Mouse (Mus musculus) fibroblast of lung, adult 2 months (primary cell): ENCODE measurements around the gene Ace.
"Not testable (repeated sequence)": the region's sequence is repeated elsewhere in the genome, so short reads cannot be mapped to it uniquely, and the experiment has no call there.

ENCODE experiments used
- DNase-seq: peaks from one replicate; pipeline ENCODE4 v3.0.0-alpha.2; 2011; ENCODE audit warnings: low read depth

Ace gene

GRCm38 (mm10) chr11:106000062-106000461 lies 32.3 kb downstream of the Ace start:
- DNase-seq, result no peak

GRCm38 (mm10) chr11:106001718-106002117 lies 34.0 kb downstream of the Ace start:
- DNase-seq, result no peak

DNA sequence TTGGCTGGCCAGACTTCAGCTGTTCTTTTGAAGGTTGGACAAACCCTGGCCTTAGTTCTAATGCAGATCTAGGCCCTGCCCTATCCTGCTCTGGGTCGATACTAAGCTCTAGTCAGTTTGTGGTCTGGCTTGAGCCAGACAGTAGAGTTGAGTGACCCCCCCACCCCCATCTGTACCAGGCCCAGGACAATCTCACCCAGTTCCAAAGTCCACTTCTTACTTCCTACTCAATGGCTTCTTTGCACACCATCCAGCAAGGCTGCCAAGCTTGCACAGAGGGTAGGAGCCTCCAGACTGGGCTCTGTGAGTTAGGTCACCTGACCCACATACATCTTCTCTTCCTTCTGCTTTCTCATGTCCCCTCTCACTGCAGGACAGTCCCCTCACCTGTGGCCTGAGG lies 36.8 kb downstream of the Ace start:
- DNase-seq, result no peak

DNA sequence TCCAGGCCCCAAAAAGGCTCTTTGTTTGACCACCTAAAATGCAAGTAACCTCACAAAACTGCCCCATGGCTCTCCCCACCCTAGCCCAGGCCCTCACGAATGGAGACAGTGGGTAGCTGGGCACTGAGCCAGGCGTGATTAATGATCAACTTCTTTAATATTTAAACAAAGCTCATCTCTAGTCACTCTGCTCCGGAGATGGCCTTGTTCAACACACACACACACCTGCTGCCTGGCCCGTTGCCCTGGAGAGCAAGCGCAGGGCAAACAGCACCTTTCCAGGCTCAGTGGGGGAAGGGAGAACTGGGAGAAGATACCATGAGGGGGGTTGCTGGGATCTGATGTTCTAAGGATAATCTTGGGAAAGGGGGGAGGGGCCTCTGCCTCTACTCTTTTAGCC lies 38.2 kb downstream of the Ace start:
- no peak for DNase-seq

GRCm38 (mm10) chr11:106007821-106008220 lies 40.1 kb downstream of the Ace start, which contains the start of gene Kcnh6:
Kcnh6 (plus strand) TSS chr11:106008124.
- no peak for DNase-seq

GRCm38 (mm10) chr11:106012711-106013110 lies 45.0 kb downstream of the Ace start:
- DNase-seq, result no peak

DNA sequence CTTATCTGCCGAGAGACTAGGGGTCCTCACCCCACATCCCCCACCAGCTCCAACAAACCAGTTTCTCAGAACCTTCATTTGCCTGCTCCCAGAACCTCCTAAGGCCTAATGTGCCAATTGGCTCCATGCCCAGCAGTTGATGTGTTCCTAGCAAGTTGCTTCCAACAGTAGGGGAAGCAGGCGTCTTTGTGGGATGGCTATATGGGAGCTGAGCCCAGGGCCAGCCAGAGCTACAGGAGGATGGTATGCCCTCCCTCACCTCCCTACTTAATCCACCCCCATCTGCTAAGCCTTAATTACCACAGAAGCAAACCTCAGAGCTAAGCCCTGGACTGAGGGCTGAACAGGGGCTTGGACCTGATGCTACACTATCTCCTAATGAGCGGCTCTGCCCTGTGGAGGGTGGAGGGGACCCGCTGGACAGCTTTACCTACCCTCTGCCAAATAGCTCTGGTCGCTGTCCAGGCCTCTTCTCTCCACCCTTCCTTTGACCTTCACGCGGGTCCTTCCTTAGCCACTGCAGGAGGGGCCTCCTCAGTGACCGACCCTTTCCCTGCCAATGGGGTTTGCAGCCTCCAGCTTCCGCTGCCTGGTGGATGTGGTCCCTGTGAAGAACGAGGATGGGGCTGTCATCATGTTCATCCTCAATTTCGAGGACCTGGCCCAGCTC lies 45.9 kb downstream of the Ace start:
- no peak for DNase-seq

GRCm38 (mm10) chr11:106016440-106016839 lies 48.7 kb downstream of the Ace start:
- DNase-seq, result no peak

GRCm38 (mm10) chr11:106020051-106020763 lies 52.5 kb downstream of the Ace start:
- no peak for DNase-seq

DNA sequence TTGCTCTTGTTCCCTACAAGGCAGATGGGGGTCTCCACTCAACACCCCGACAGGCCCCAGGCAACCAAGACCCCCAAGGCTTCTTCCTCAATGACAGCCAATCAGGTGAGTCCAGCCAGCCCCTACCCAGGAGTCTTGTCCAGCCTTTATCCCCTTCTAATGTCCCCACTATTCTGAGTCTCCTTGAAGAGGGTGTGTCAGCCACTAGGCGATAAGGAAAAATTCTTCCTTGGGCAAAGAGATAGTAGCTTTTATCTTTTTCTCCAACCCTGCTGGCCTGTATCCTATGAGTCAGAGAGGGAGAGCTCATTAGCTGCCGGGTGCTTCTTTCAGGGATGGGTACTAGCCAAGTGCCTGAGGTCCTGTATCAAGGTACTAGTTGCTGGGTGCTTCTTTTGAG lies 58.0 kb downstream of the Ace start:
- DNase-seq, result no peak

DNA sequence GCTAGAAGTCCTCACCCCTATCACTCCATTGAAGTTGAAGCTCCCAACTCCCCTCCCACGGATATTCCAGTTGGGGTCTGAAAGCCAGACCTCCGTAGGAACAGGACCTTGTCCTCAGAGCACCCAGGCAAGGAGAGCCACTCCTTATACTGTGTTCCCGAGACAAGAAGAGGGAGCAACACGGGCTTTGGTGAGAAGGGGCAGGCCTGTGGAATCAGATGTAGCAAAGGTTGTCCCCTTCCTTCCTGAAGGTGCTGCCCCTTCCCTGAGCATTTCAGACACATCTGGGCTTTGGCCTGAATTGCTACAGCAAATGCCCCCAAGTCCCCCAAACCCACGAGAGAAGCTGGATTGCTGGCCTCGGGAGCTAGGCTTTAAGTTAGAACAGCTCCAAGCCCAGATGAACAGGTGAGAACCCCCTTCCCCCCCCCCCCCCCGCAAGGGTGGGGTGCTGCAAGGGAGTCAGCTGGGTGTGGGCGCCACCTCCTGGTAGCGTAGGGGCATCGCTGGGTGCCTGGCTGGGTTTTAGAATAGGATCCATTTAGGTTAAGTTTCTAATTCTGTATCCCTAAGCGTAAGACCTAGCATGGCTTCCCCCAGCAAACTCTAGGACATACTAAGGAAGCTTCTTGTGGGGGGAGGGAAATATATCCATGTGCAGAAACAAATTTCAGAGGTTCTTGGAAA lies 58.9 kb downstream of the Ace start:
- no peak for DNase-seq

DNA sequence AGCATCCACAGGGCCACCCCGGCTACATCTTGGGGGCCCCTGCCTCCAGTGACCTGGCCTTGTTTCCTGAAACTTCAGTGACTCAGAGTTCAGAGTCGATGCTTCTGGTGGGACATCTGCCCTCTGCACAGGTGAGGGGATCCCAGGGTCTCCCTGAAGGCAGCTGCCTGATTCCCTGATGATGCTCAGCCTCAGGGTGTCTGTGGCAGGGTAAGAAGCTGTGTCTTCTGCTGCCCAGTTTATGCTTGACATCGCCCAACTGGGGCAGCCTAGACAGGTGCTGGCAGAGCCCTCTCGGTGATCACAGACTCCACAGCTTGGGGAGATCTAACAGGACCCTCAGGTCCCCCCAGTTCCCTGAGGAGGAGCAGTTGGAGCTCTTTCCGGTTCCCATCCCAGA lies 59.9 kb downstream of the Ace start:
- DNase-seq, result no peak

DNA sequence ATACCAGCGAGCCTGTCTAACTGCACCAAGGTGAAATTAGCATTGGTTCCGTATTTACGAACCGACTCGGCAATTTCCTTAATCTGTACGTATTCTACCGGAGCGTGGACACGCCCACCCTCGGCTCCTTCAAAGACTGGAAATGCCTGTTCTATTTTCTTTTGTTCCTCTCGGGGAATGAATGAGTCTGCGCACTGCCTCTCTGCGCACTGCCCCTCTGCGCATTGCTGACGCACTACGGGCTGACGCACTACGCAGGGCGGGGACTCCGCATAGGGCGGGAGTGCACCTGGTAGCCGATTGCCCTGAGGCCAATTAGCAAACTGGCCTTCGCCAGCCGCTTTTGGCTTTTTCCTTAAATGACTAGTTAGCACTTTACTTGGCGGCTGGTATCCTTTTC lies 64.3 kb downstream of the Ace start:
- DNase-seq, result not testable (repeated sequence)

DNA sequence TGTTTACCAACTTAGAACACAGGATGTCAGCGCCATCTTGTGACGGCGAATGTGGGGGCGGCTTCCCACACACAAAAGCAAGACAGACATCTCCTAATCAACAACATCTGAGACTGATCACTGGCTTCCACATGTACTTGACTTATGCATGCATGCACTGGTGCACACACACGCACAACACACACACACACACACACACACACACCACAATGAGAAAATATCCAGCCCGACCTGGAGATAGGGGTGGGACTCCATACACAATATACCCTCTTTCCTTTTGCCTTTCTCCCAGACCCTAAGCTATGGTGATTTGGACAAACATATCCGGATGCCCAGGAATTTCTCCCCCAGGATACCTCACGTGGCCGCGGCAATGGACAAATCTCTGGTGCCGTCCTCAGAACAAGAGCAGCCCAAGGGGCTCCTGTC lies 65.8 kb downstream of the Ace start:
- no peak for DNase-seq

- DNase-seq, result no peak
These were observed 67.2 kb downstream of the Ace start for GRCm38 (mm10) chr11:106034986-106035385.

DNA sequence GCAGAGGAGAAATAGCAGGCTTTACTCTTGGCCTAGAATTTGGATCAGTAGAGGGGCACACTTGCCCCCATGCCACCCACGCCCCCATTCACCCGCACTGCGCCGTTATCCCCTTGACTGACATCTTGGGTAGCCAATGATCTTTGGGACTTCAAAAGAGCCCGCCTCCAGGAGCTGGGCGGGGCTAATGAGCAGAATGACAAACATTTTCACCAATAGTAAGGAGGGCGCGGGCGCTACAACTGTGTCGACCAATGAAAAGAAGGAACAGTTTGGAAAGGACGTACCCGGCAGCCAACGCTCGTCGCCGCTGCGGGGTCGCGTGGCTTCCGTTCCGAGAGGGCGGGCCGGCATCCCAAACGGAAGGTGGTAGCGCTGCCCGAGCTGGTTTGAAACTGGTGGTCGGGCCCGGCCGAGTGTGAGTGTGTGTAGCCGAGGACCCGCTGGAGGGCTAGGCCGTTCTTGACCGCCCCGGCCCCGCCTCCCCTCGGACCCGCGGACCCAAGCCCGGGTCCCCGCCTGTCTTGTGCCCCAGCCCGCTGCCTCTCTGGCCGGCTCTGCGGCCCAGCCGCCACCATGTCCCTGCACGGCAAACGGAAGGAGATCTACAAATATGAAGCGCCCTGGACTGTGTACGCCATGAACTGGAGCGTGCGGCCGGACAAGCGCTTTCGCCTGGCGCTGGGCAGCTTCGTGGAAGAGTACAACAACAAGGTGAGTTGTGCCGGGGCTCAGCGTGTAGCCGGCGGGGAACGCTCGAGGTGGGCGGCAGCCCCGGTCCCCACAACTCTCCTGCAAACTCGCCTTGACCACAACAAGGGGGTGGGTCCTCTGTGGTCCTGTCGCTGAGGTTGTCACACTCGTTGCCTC lies 69.0 kb downstream of the Ace start, which contains the start of gene Dcaf7:
Gene Dcaf7 (plus strand): TSS at position 325 of the 870 bp plus-strand sequence.
- DNase-seq, result peak; percentile 88

DNA sequence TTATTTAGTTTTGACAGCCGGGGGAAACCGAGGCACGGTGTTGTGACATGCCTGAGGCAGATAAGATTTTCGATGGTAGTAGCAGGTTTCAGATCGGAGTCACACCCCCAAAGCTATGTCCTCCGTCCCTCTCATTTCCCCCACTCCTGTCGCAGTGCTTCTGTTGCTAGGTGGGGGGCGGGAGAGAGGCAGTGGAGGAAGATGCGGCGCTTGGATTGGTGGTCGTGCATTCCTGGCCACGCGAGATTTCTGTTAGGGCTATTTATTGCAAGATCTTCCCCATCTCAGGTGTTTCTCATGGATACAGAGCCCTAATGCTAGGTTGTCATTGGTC lies 69.6 kb downstream of the Ace start:
- no peak for DNase-seq
